Mouse (Mus musculus): ENCODE results near the gene 1810009A15Rik. TPM values are rescaled to one million over a fixed set of nuclear protein-coding genes. Genes with fewer than 3 reads are reported as not detected.

1810009A15Rik gene
- polyA plus RNA-seq, 1 experiment from 2014 or later: 39.0 TPM

GRCm38 (mm10) chr19:8903412-8903811 lies 14.8 kb downstream of the 1810009A15Rik start:
- no peaks in the 10 kb centered on the region for H3K27me3 ChIP-seq (ENCODE audit: control insufficient read depth, insufficient read depth, low read length)
- no peak overlapping the region for H3K4me3 ChIP-seq (ENCODE audit: low read depth, low read length)
- H3K27ac ChIP-seq (ENCODE audit: low read depth, low read length): no peak overlapping the region
- H3K4me2 ChIP-seq (ENCODE audit: low read depth, low read length): no peak overlapping the region
- no peaks in the 10 kb centered on the region for H3K9me3 ChIP-seq (ENCODE audit: control insufficient read depth, low read length)
- H3K9ac ChIP-seq (replicated peaks; ENCODE audit: low read depth, low read length): no peak overlapping the region
- WGBS: 96% methylated on average over 5 of the region's 5 CpGs
- H3K36me3 ChIP-seq (ENCODE audit: control insufficient read depth, insufficient read depth, low read length): peaks cover 49% of the 10 kb centered on the region
- H3K4me1 ChIP-seq (ENCODE audit: control insufficient read depth, insufficient read depth, low read length): peaks cover 10% of the 10 kb centered on the region; the same call in 1 of the 2 replicates
- no peak for ATAC-seq (ENCODE audit: low read depth)

- Histone ChIP-seq H3K27ac (ENCODE audit: low read depth, low read length) (no peak overlapping the region), H3K27me3 (ENCODE audit: control insufficient read depth, insufficient read depth, low read length) (no peaks in the 10 kb centered on the region), H3K9ac (replicated peaks; ENCODE audit: low read depth, low read length) (no peak overlapping the region), H3K4me3 (ENCODE audit: low read depth, low read length) (no peak overlapping the region), H3K4me2 (ENCODE audit: low read depth, low read length) (no peak overlapping the region), H3K36me3 (ENCODE audit: control insufficient read depth, insufficient read depth, low read length) (peaks cover 88% of the 10 kb centered on the region), H3K9me3 (ENCODE audit: control insufficient read depth, low read length) (no peaks in the 10 kb centered on the region), H3K4me1 (ENCODE audit: control insufficient read depth, insufficient read depth, low read length) (no peaks in the 10 kb centered on the region)
- WGBS: 89% methylated on average over 6 of the region's 6 CpGs
- no peak for ATAC-seq (ENCODE audit: low read depth)
Observed at GRCm38 (mm10) chr19:8908531-8908930, 19.9 kb downstream of the 1810009A15Rik start.

GRCm38 (mm10) chr19:8911810-8912209 lies 23.2 kb downstream of the 1810009A15Rik start:
- Histone ChIP-seq H3K9ac (replicated peaks; ENCODE audit: low read depth, low read length) (no peak overlapping the region), H3K4me3 (ENCODE audit: low read depth, low read length) (no peak overlapping the region), H3K4me1 (ENCODE audit: control insufficient read depth, insufficient read depth, low read length) (no peaks in the 10 kb centered on the region), H3K36me3 (ENCODE audit: control insufficient read depth, insufficient read depth, low read length) (peaks cover 84% of the 10 kb centered on the region), H3K27me3 (ENCODE audit: control insufficient read depth, insufficient read depth, low read length) (no peaks in the 10 kb centered on the region), H3K9me3 (ENCODE audit: control insufficient read depth, low read length) (no peaks in the 10 kb centered on the region), H3K27ac (ENCODE audit: low read depth, low read length) (no peak overlapping the region), H3K4me2 (ENCODE audit: low read depth, low read length) (no peak overlapping the region)
- ATAC-seq (ENCODE audit: low read depth): no peak
- WGBS: 92% methylated on average over 5 of the region's 5 CpGs

- no peaks in the 10 kb centered on the region for H3K9me3 ChIP-seq (ENCODE audit: control insufficient read depth, low read length)
- H3K9ac ChIP-seq (replicated peaks; ENCODE audit: low read depth, low read length): no peak overlapping the region
- no peak overlapping the region for H3K27ac ChIP-seq (ENCODE audit: low read depth, low read length)
- H3K4me2 ChIP-seq (ENCODE audit: low read depth, low read length): no peak overlapping the region
- no peak overlapping the region for H3K4me3 ChIP-seq (ENCODE audit: low read depth, low read length)
- ATAC-seq (ENCODE audit: low read depth): no peak
- peaks cover 60% of the 10 kb centered on the region for H3K36me3 ChIP-seq (ENCODE audit: control insufficient read depth, insufficient read depth, low read length)
- WGBS: 94% methylated on average over 3 of the region's 3 CpGs
- H3K4me1 ChIP-seq (ENCODE audit: control insufficient read depth, insufficient read depth, low read length): no peaks in the 10 kb centered on the region
- H3K27me3 ChIP-seq (ENCODE audit: control insufficient read depth, insufficient read depth, low read length): no peaks in the 10 kb centered on the region
Observed at GRCm38 (mm10) chr19:8914212-8914611, 25.6 kb downstream of the 1810009A15Rik start.

GRCm38 (mm10) chr19:8919000-8919399 lies 30.3 kb downstream of the 1810009A15Rik start:
- Histone ChIP-seq H3K27ac (ENCODE audit: low read depth, low read length) (no peak overlapping the region), H3K27me3 (ENCODE audit: control insufficient read depth, insufficient read depth, low read length) (no peaks in the 10 kb centered on the region), H3K4me3 (ENCODE audit: low read depth, low read length) (no peak overlapping the region), H3K9me3 (ENCODE audit: control insufficient read depth, low read length) (no peaks in the 10 kb centered on the region), H3K36me3 (ENCODE audit: control insufficient read depth, insufficient read depth, low read length) (peaks cover 22% of the 10 kb centered on the region), H3K9ac (replicated peaks; ENCODE audit: low read depth, low read length) (no peak overlapping the region), H3K4me2 (ENCODE audit: low read depth, low read length) (no peak overlapping the region), H3K4me1 (ENCODE audit: control insufficient read depth, insufficient read depth, low read length) (peaks cover 15% of the 10 kb centered on the region; the same call in 1 of the 2 replicates)
- ATAC-seq (ENCODE audit: low read depth): no peak
- WGBS: 95% methylated on average over 3 of the region's 3 CpGs

DNA sequence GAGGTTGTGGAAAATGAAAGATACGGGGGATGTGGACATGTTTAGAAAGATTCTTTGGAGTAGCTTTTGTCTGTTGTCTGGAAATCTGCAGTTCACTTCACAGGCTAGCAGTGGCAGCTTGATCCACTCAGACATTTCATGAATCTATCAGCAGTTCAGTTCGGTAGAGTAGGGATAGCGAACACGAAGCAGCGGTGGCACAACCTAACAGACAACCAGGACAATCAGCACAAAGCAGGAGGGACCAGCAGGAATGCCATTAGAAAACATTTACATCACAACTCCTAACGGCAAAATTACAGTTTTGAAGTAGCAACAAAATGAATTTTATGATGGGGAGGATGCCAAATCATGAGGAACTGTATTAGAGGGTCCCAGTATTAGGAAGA lies 31.0 kb downstream of the 1810009A15Rik start:
- peak overlapping the region; percentile 66; the same call in 1 of the 2 replicates for H3K9ac ChIP-seq (replicated peaks; ENCODE audit: low read depth, low read length)

DNA sequence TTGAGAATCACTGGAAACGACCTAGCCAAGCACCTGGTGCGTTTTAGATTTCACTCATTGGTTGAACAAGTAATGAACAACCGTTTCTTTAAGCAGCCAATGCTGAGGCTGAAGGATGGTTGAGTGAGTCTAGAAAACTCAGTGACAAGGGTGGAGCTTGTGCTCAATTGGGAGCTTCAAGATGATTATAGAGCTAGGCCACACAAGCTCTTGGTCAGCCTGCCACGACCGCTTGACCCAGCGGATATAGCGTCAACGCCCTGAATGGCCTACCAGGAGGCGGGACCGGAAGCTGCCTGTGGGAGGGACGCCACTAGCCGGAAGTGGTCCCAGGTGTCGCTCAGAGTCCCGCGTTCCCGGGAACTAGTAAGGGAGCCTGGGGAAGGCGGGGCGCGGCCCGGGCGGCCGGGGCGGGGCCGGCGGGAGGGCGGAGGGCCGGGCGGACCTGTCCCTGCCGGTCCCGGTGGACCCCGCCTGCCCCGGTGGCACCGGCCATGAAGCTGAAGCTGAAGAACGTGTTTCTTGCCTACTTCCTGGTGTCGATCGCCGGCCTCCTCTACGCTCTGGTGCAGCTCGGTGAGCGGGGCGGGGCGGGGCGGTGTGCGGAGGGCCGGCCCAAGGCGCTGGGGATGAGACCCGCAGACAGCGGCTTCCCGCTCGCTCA lies 31.6 kb downstream of the 1810009A15Rik start, which contains the start of gene B3gat3:
Gene B3gat3 (plus strand): TSS at position 302 of the 664 bp plus-strand sequence.
- H3K27me3 ChIP-seq (ENCODE audit: control insufficient read depth, insufficient read depth, low read length): no peaks in the 10 kb centered on the region
- peak; percentile 98 for ATAC-seq (ENCODE audit: low read depth)

More for the DNA sequence above, 31.0 kb downstream of the 1810009A15Rik start:
- no peaks in the 10 kb centered on the region for H3K9me3 ChIP-seq (ENCODE audit: control insufficient read depth, low read length)
- H3K27ac ChIP-seq (ENCODE audit: low read depth, low read length): peak overlapping the region; percentile 82
- peaks cover 18% of the 10 kb centered on the region for H3K36me3 ChIP-seq (ENCODE audit: control insufficient read depth, insufficient read depth, low read length)
- 57% methylated on average over 6 of the region's 6 CpGs for WGBS
- peak; percentile 16 for ATAC-seq (ENCODE audit: low read depth)
- H3K4me2 ChIP-seq (ENCODE audit: low read depth, low read length): peak overlapping the region; percentile 84
- peak overlapping the region; percentile 88 for H3K4me3 ChIP-seq (ENCODE audit: low read depth, low read length)
- H3K27me3 ChIP-seq (ENCODE audit: control insufficient read depth, insufficient read depth, low read length): no peaks in the 10 kb centered on the region
- H3K4me1 ChIP-seq (ENCODE audit: control insufficient read depth, insufficient read depth, low read length): peaks cover 15% of the 10 kb centered on the region; the same call in 1 of the 2 replicates

DNA sequence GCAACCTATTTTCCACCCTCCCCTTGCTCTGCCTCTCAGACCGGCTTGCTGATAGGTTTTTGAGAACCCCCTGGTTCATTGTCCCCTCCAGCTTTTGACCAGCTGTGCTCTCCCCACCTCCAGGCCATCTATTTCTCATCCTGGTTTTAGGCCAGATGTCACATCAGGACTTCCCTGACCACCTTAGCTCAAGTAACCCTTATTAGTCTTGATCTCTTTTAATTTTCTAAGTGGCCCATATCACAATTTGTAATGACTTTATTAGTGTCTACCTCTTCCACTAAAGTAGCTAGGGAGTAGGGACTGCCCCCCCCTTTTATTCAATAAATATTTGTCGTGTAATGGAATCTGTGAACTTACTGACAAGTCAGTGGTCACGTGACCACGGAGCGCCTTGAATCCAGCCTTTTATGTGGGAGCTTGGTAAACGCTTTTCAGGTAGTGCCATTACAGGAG lies 32.2 kb downstream of the 1810009A15Rik start:
- WGBS: 3% methylated on average over 6 of the region's 6 CpGs
- H3K36me3 ChIP-seq (ENCODE audit: control insufficient read depth, insufficient read depth, low read length): peaks cover 6% of the 10 kb centered on the region; the same call in 1 of the 2 replicates
- H3K4me1 ChIP-seq (ENCODE audit: control insufficient read depth, insufficient read depth, low read length): peaks cover 15% of the 10 kb centered on the region; the same call in 1 of the 2 replicates
- H3K27ac ChIP-seq (ENCODE audit: low read depth, low read length): peak overlapping the region; percentile 82
- no peaks in the 10 kb centered on the region for H3K27me3 ChIP-seq (ENCODE audit: control insufficient read depth, insufficient read depth, low read length)
- peak overlapping the region; percentile 66 for H3K9ac ChIP-seq (replicated peaks; ENCODE audit: low read depth, low read length)
- ATAC-seq (ENCODE audit: low read depth): no peak; the same call in 1 of the 2 replicates
- peak overlapping the region; percentile 88 for H3K4me3 ChIP-seq (ENCODE audit: low read depth, low read length)
- H3K9me3 ChIP-seq (ENCODE audit: control insufficient read depth, low read length): no peaks in the 10 kb centered on the region
- peak overlapping the region; percentile 84 for H3K4me2 ChIP-seq (ENCODE audit: low read depth, low read length)

More for the DNA sequence above, 31.6 kb downstream of the 1810009A15Rik start, which contains the start of gene B3gat3:
- no peaks in the 10 kb centered on the region for H3K9me3 ChIP-seq (ENCODE audit: control insufficient read depth, low read length)
- H3K4me1 ChIP-seq (ENCODE audit: control insufficient read depth, insufficient read depth, low read length): peaks cover 15% of the 10 kb centered on the region; the same call in 1 of the 2 replicates
- H3K4me2 ChIP-seq (ENCODE audit: low read depth, low read length): peak within 1 kb of the TSS; percentile 84
- H3K4me3 ChIP-seq (ENCODE audit: low read depth, low read length): peak within 1 kb of the TSS; percentile 88
- H3K27ac ChIP-seq (ENCODE audit: low read depth, low read length): peak within 1 kb of the TSS; percentile 82
- H3K36me3 ChIP-seq (ENCODE audit: control insufficient read depth, insufficient read depth, low read length): peaks cover 12% of the 10 kb centered on the region
- H3K9ac ChIP-seq (replicated peaks; ENCODE audit: low read depth, low read length): peak within 1 kb of the TSS; percentile 66
- 3% methylated on average over 44 of the region's 50 CpGs for WGBS

DNA sequence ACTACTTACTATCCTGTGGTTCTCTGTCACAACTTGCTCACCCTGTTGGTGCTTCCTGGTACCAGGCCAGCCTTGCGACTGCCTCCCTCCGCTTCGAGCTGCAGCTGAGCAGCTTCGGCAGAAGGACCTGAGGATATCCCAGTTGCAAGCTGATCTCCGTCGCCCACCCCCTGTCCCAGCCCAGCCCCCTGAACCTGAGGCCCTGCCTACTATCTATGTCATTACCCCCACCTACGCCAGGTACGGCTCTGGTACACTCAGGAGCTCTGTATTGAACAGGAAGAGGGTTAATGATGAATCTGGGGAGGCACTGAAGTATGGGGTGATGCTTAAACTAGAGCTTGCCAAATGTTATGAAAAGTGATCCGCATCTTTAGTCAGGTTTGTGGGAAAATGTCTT lies 33.1 kb downstream of the 1810009A15Rik start:
- H3K4me1 ChIP-seq (ENCODE audit: control insufficient read depth, insufficient read depth, low read length): peaks cover 15% of the 10 kb centered on the region; the same call in 1 of the 2 replicates
- WGBS: 88% methylated on average over 9 of the region's 9 CpGs
- no peak overlapping the region for H3K9ac ChIP-seq (replicated peaks; ENCODE audit: low read depth, low read length)
- H3K4me2 ChIP-seq (ENCODE audit: low read depth, low read length): peak overlapping the region; percentile 84; the same call in 1 of the 2 replicates
- no peak overlapping the region for H3K27ac ChIP-seq (ENCODE audit: low read depth, low read length)
- H3K9me3 ChIP-seq (ENCODE audit: control insufficient read depth, low read length): no peaks in the 10 kb centered on the region
- no peak for ATAC-seq (ENCODE audit: low read depth)
- H3K4me3 ChIP-seq (ENCODE audit: low read depth, low read length): no peak overlapping the region; the same call in 1 of the 2 replicates
- H3K27me3 ChIP-seq (ENCODE audit: control insufficient read depth, insufficient read depth, low read length): no peaks in the 10 kb centered on the region
- peaks cover 6% of the 10 kb centered on the region; the same call in 1 of the 2 replicates for H3K36me3 ChIP-seq (ENCODE audit: control insufficient read depth, insufficient read depth, low read length)

Measured in neural tube, embryonic 14.5 days (tissue).